Mouse (Mus musculus): ENCODE measurements around the gene Crybg2.

- TF ChIP-seq ELF1 (IDR thresholded peaks at IDR 0.05; ENCODE audit: low read depth, low read length) (no peak), CTCF (IDR thresholded peaks at IDR 0.05 in 2 of 3, conservative IDR thresholded peaks at IDR 0.05 in 1 of 3; ENCODE audit: control insufficient read depth in 1 of 3, insufficient read depth in 1 of 3, low read depth in 2 of 3, low read length in 3 of 3, poor library complexity in 1 of 3, severe bottlenecking in 1 of 3) (no peak), POLR2A (IDR thresholded peaks at IDR 0.05; ENCODE audit: control insufficient read depth in 1 of 2, insufficient read depth in 1 of 2, low read depth in 1 of 2, low read length in 2 of 2, poor library complexity in 1 of 2) (no peak)
These were observed 43.3 kb upstream of the Crybg2 start for GRCm38 (mm10) chr4:134017201-134017865.

Measured in MEL (cell line).